Mouse (Mus musculus): Measurements from ENCODE around the gene Cct3.

DNA sequence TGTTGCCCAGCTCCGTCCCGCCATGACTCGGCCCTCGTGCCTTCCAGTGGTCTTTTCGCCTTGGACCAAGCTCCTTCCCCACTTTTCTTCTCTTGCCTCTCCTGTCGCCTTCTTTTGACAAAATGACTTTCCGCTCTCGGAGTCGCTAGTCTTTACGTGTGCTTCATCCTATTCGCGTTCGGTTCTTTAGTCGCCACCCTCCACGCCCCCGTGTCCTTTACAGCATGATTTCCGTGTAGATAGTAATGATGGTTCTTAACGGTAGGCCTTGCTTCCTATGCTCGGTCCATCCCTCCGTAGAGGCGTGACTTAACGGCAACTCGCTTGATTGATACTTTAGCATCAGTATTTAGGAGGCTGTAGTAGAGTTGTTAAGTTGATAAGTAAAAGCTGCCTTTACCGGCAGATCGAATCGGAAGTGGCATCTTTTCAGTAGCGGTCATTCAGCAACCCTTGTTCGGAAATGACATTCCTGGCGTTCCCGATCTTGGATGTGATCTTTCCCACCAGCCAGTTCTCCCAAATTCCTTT is 470 bp downstream of the Cct3 start:
- TF ChIP-seq CTCF (IDR thresholded peaks at IDR 0.05; ENCODE audit: low read depth, low read length) (no peak), POLR2A (IDR thresholded peaks at IDR 0.05; ENCODE audit: borderline replicate concordance, low read depth, low read length) (no peak)

Measured in bone marrow macrophage, adult 2 months (primary cell).